Mouse (Mus musculus) natural killer cell, adult 2 months (primary cell): ENCODE data around the gene Parvg.

Source experiments
- DNase-seq, 2 experiments: peaks; one replicate each; pipeline ENCODE4 v3.0.0; 2022; ENCODE audit warnings: low spot score in 2 of 2

Parvg gene

DNA sequence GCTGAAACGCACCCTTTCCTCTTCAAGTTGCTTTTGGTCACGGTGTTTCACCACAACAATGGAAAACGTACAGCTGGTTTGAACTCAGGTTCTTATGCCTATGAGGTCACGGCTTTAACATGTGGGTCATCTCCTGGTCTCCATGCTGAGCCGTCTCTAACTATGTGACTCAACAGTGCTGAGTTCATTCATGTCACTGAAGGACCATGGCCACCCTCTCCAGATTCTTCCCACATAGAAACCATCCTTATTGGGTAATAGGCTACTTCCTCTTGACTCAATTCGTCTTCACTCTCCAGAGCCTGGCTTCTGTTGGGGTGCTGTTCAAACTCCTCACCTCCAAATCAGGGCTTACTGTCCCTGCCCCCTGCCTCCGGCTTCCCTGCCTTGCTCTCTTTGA is 27.5 kb downstream of the Parvg start:
- DNase-seq = no peak

DNA sequence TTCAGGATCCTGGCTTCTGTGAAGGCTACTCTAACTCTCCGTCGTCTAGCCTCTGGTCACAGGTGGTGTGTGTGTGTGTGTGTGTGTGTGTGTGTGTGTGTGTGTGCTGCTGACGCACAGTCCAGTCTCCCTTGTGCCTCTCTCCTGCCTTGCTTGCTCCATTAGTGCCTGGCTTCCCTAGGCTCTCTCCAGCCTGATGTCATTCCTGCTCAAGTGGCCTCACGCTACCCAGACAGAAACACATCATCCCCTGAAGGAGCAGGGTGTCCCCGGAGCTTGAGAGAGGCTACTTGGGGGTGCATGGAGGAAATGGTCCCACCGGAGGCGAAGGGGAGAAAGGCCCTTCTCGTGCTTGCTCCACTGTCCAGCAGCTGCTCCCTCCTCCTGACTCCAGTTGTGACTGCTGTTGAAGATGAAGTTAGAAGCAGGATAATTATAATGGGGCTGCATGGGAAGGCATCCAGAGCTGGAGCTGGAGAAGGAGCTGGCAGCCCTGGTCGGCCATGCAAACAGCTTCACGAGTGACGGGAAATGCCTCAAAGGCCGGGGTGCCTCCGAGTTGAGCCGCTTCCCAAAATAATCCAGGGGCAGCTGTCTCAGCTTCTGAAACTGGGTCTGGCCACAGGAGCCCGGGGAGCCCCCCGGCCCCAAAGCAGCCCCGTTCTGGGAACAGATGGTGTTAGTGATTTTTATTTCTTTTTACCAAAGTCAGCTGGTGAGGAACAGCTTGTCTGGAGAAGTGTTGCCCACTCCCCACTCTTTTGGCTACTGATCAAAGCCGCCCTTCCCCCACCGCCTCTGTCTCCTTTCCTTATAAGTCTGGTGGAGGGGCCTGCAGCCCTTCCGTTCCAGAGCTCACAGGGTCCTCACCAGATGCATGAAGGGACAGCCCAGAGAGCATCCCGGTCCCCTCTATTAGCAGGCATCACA is 28.4 kb downstream of the Parvg start:
- DNase-seq = no peak

DNA sequence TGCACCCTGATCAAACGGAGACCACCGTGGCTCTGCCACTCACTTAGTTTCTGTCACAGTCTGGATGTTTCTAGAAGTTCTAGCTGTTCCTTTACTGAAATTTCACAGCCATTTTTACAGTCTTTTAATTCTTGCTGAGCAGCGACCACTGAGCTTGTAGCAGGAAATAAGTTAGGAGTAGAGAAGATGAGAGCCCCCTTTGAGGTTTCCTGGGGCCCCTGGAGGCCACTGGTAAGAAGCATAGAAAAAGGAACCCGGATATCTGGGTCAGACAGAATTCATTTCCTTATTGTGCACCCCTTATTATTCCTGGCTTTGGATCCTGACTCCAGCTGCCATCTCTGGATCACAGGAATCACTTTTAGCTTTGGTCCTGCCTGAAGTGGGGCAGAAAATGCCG is 31.3 kb downstream of the Parvg start:
- DNase-seq = no peak

DNA sequence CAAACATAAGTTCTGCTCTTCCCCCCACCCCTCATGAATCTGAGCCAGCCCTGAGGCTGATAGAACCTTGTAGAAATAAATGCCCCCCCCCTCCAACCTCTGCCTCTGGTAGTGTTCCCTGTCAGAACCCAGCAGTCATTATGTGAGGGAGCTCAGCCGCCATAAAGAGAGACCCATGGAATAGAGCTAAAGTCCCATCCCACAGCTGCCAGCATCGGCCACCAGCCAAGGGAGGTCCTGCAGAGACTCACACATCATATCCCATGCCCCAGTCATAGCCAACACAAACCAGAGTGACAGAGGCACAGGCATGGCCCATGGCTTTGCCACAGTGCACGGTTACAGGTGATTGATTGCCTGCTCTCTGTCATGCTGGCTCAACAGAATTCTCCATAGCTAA is 40.9 kb downstream of the Parvg start:
- DNase-seq = no peak

DNA sequence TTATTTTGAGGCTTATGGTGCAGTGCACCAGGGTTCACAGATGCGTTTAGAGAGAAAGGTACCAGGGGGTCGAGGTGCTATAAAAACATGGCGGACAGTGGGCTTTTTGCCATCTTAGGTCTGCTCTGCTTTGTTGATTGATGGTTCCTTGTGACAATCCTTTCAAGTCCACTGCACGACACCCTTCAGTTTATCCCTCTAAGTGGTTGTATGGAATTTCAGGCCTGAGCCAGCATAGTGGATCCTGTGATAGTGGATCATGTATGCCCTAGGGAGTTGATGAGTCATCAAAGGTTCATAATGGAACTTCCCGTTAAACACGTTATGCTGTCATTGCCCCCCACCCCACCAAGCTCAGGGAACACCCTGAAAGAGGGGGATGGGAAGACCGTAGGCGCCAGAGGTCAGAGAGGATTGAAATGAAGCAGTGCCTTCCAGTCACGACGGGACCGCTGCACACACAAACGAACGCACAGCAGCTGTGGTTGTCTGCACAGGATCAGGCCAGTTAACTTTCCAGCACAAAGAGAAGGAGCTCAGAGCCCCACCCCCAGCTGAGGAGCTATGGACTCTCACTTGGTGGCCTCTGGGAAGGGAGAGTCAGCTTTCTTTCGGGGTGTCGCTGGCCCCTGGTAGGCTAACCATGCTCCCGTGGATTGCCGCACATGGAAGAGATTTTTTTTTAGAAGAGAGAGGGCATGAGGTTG is 42.0 kb downstream of the Parvg start:
- no peak for DNase-seq

DNA sequence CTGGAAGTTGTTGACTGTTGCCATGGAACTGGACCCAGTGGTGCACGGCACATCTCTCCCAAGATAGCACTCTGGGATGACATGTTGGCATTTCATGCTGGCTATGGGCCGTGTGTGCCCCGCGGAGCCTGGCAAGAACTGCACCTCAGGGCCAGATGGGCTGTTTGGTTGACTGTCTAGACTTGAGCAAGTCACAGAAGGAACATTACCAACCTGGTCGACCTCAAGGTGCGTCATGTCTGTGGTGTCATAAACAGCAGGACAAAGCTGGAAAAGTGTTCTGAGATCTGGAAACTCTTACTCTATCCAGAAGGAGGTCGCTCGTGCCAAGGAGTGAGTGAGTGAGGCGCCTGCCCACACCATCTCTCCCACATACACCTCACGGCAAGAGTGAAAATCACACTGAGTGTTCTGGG is 42.8 kb downstream of the Parvg start:
- DNase-seq = no peak

DNA sequence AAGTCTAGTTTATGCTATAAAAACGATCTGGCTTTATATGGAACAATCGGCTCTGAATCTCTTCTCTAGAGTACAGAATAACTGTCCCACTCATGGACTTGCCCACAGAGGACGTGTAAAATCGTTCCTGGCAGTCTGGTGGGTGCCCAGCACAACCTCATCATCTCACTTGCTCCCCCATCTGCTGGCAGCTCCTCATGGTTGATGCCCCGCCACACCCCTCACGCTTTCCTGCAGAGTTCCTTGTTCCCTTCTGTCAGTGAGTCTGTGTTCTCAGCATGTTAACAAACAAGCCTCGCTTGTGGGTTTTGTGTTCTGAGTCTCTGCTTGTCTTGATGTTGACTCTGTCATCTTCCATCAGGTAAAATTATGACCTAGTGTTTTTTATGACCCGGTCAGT is 43.6 kb downstream of the Parvg start:
- no peak for DNase-seq

DNA sequence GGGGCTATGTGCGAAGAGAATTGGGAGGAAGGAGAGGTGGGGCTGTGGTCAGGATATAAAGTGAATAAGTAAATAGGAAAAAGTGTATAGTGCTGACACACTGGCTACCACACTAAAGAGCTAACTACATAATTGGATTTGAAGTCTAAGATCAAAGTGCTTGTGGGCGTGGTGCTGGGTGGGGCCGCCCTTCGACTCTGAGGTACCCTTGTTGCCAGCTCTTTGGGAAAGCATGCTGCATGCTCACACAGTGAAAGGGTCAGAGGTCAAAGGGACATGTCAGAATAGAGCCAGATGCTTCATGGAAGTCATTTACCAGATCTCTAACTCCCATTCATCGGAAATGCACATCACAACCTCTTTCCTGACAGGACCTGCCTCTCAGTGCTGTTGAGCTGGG is 49.0 kb downstream of the Parvg start:
- no peak for DNase-seq

DNA sequence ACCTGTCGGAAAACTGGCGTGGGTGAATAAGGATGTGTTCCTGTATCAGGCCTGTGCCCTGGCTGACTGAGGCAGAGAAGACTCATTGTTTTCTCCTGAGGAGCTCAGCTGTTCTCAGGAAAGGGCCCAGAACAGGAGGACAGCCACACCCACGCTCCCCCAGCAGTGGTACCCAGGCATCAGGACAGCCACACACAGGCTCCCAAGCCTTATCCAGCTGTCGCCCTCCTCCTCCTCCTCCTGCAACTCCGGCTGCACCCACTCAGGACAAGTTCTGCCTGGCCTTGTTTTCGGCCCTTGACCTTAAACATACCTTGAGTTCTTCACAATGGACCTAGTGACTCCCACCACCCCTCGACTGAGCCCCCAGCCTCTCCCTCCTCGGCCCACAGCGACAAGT is 54.9 kb downstream of the Parvg start:
- DNase-seq = no peak

DNA sequence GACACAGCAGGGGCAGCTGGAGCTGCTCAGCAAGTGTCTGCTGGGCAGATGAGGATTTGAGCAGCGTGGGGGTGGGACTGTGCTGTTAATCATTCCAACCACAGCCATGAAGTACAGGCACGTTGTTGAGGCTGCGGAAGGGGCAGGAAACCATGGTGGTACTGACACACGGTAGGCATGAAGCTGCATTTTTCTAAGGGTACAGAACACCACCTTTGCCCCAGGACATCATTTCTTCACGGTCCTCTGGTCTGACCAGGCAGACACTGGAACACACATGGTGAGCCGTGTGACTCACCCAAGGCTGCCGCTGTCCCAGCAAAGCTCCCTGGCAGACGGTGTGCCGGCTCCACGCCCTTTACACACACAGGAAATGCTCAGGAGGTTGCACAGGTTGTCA is 56.4 kb downstream of the Parvg start:
- no peak for DNase-seq

DNA sequence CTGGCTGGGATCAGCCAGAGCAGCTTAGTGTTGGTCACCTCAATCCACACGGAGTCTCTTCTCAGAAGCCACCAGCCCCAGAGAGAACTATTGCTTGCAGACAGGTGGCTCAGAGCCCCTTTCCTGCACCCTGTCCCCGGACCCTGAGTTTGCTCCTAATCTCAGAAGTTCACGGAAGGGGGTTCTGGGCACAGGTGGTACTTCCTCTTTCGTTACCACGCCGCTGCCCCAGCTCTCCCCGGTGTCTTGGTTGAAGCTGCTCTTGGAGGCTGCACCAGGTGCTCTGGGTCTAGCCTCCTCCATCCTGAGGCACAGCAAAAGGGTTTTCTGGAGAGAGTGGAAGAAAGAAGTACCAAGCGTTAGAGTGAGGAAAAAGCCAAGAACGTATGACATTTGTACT is 60.2 kb downstream of the Parvg start:
- DNase-seq = no peak

DNA sequence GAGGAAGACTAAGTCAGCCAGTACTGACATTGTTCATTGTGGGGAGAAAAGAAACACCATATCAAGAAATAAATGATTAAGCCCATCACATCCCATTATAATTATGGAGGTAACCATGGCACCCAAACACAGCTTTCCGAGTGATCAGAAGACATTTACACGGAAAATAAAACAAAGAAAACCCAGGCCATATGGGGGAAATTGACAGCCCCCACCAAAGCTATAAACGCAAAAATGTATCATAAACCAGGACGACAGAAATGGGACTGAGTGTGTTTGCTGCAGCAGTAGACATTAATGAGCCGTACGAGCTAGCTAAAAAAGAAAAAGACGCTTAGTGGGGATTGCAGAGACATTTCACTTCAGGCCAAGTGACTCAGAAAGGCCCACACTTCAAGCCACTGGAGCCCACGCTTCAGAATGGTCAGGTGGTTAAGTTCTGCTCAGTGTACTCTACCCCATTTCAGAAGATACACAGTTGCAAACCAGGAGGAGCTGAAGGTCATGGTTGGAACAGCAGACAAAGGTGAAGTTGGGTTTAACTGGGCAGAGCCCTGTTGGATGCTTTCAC is 62.3 kb downstream of the Parvg start:
- DNase-seq = no peak

DNA sequence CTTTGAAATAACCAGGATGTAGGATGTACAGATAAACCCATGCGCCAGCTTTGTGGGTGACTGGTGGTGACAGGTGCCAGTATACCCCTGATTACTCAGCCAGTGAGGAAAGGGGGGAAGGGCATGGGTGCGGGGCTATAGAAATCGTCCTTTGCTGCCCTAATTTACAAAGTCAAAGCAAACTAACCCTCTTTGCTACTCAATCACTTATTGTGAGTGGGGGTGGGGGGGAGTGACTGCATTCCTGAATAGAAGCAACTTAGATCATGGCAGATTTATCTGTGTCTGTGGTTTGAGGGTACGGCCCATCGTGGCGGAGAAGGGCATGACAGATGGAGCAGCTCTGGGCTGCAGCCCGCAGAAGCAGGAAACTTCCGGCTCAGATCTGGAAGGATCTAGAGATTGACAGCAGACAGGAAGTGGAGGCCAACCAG is 64.9 kb downstream of the Parvg start:
- DNase-seq = no peak

DNA sequence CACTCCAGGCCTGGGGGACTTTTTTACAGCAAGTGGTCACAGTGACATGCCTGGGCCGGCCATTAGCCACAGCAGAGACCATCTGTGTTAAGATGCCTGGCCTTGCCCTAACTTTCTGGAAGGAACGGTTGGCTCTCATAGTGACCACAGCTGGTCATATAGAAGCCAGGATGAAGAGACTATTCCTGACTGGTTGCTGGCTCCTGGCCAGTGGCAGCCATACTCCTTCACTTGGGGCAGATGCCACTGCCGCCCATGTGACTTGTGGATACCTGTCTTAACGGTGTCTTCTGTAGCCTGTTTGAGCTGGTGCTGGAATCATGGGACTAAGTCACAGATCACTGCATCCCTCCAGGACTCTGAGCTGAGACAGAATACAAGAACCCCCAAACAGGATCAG is 68.3 kb downstream of the Parvg start:
- no peak for DNase-seq
